Mouse (Mus musculus) liver, postnatal 0 days (tissue): ENCODE results near the gene Calhm1. TPM values are rescaled to one million over a fixed set of nuclear protein-coding genes. Genes with fewer than 3 reads are reported as not detected.

ENCODE experiments used
- ATAC-seq: fragments of 200-750 bp; cut with Nextera tagmentation; 2 replicates; pipeline ENCODE4 v1.8.0; 2017; ENCODE audit warnings: mild to moderate bottlenecking, moderate library complexity
- DNase-seq: peaks from one replicate; pipeline ENCODE4 v3.0.0-alpha.2; 2016
- H3K27ac ChIP-seq: fragments of 300-500 bp; sonication (generic); 2 replicates; pipeline ENCODE4 v1.5.1; 2014; ENCODE audit warnings: antibody characterized with exemption, moderate library complexity, mild to moderate bottlenecking, low read depth
- H3K27me3 ChIP-seq: fragments of 300-500 bp; sonication (generic); 2 replicates; pipeline ENCODE4 v1.6.1; 2014; ENCODE audit warnings: low read length, control low read depth, mixed read lengths; ENCODE audit not compliant: insufficient read depth
- H3K36me3 ChIP-seq: fragments of 300-500 bp; sonication (generic); replicated peaks from 2 replicates; pipeline ENCODE4 v1.6.1; 2014; ENCODE audit warnings: mild to moderate bottlenecking, control low read depth, low read length, moderate library complexity, mixed read lengths; ENCODE audit not compliant: insufficient read depth
- H3K4me1 ChIP-seq: fragments of 300-500 bp; sonication (generic); 2 replicates; pipeline ENCODE4 v1.6.1; 2014; ENCODE audit warnings: antibody characterized with exemption, mild to moderate bottlenecking, control low read depth; ENCODE audit not compliant: insufficient read depth
- H3K4me2 ChIP-seq: fragments of 300-500 bp; sonication (generic); 2 replicates; pipeline ENCODE4 v1.6.1; 2014; ENCODE audit warnings: low read depth, mild to moderate bottlenecking, low read length, moderate library complexity, mixed read lengths
- H3K4me3 ChIP-seq: fragments of 300-500 bp; sonication (generic); 2 replicates; pipeline ENCODE4 v1.5.1; 2014; ENCODE audit warnings: low read depth, low read length
- H3K9ac ChIP-seq: fragments of 300-500 bp; sonication (generic); replicated peaks from 2 replicates; pipeline ENCODE4 v1.6.1; 2014; ENCODE audit warnings: mild to moderate bottlenecking, moderate library complexity
- H3K9me3 ChIP-seq: fragments of 300-500 bp; sonication (generic); 2 replicates; pipeline ENCODE4 v1.6.1; 2016; ENCODE audit warnings: mild to moderate bottlenecking, control low read depth, low read length, mixed read lengths
- CTCF ChIP-seq: sonication (generic); IDR thresholded peaks from 2 replicates; pipeline ENCODE4 v1.5.1; 2016; ENCODE audit warnings: antibody characterized with exemption, low read depth
- EP300 ChIP-seq: IDR thresholded peaks from 2 replicates; pipeline ENCODE4 v1.6.1; 2016; ENCODE audit warnings: antibody characterized with exemption, low read depth, mild to moderate bottlenecking
- WGBS: fragments of 180-500 bp; shearing (Covaris S2); extraction: QIAGEN DNeasy Blood & Tissue Kit; methylation state at CpG from one replicate; pipeline ENCODE4 v1.1.7; 2014; ENCODE audit not compliant: insufficient replicate concordance; 5-methylcytosine and 5-hydroxymethylcytosine counted together
- polyA plus RNA-seq: library from polyadenylated mRNA; unstranded; fragments of >200 nt; fragmentation: Nextera tagmentation; extraction: Ambion mirVana; gene quantifications from 2 replicates; pipeline ENCODE4 v1.2.1, GENCODE M21; 2015

The Calhm1 gene
- not detected in 2 replicates for polyA plus RNA-seq

- no peak for TF ChIP-seq CTCF
- TF ChIP-seq EP300, result no peak
- H3K4me3 ChIP-seq, result no peak within 1 kb of the TSS
- no peaks in the 10 kb centered on the region for H3K4me1 ChIP-seq
- ATAC-seq, result no peak
- H3K27ac ChIP-seq, result no peak within 1 kb of the TSS
- no peaks in the 10 kb centered on the region for H3K36me3 ChIP-seq
- 0 out of 2 replicates have a peak, but pooled peaks cover 3% of the 10 kb centered on the region for H3K27me3 ChIP-seq
- H3K4me2 ChIP-seq, result no peak within 1 kb of the TSS
- H3K9me3 ChIP-seq, result no peaks in the 10 kb centered on the region
- no peak for DNase-seq
- H3K9ac ChIP-seq, result no peak within 1 kb of the TSS
- WGBS, result 83% methylated on average over 6 of the region's 6 CpGs
These were observed at the start of gene Calhm1 for GRCm38 (mm10) chr19:47144154-47144553. Gene Calhm1 (minus strand): TSS chr19:47144254.

- no peak overlapping the region for H3K4me2 ChIP-seq
- no peaks in the 10 kb centered on the region for H3K9me3 ChIP-seq
- ATAC-seq (no peak), DNase-seq (no peak)
- TF ChIP-seq EP300 (no peak), CTCF (no peak)
- no peaks in the 10 kb centered on the region for H3K4me1 ChIP-seq
- H3K9ac ChIP-seq, result no peak overlapping the region
- 86% methylated on average over 5 of the region's 5 CpGs for WGBS
- no peak overlapping the region for H3K27ac ChIP-seq
- H3K36me3 ChIP-seq, result no peaks in the 10 kb centered on the region
- H3K27me3 ChIP-seq, result no peaks in the 10 kb centered on the region
- H3K4me3 ChIP-seq, result no peak overlapping the region
These were observed 48.1 kb upstream of the Calhm1 start for GRCm38 (mm10) chr19:47192158-47192557.

- Histone ChIP-seq H3K27me3 (no peaks in the 10 kb centered on the region), H3K27ac (no peak overlapping the region), H3K4me1 (no peaks in the 10 kb centered on the region), H3K36me3 (no peaks in the 10 kb centered on the region), H3K9me3 (no peaks in the 10 kb centered on the region), H3K4me2 (no peak overlapping the region), H3K4me3 (no peak overlapping the region), H3K9ac (no peak overlapping the region)
- TF ChIP-seq CTCF (no peak), EP300 (no peak)
- DNase-seq, result no peak
- no peak for ATAC-seq
- WGBS, result 66% methylated on average over 11 of the region's 11 CpGs
These were observed 44.6 kb upstream of the Calhm1 start for GRCm38 (mm10) chr19:47188515-47189128.

- ATAC-seq, result no peak
- no peak for DNase-seq
- TF ChIP-seq CTCF, result no peak
- TF ChIP-seq EP300, result no peak
- H3K36me3 ChIP-seq, result no peaks in the 10 kb centered on the region
- no peaks in the 10 kb centered on the region for H3K9me3 ChIP-seq
- WGBS, result 52% methylated on average over 15 of the region's 15 CpGs
- H3K27ac ChIP-seq, result no peak overlapping the region
- H3K9ac ChIP-seq, result no peak overlapping the region
- no peaks in the 10 kb centered on the region for H3K4me1 ChIP-seq
- H3K4me3 ChIP-seq, result no peak overlapping the region
- H3K4me2 ChIP-seq, result no peak overlapping the region
- no peaks in the 10 kb centered on the region for H3K27me3 ChIP-seq
These were observed 42.6 kb upstream of the Calhm1 start for GRCm38 (mm10) chr19:47186514-47187275.

GRCm38 (mm10) chr19:47184736-47185135 is 40.7 kb upstream of the Calhm1 start:
- H3K4me3 ChIP-seq, result no peak overlapping the region
- H3K9ac ChIP-seq, result no peak overlapping the region
- no peak overlapping the region for H3K27ac ChIP-seq
- H3K9me3 ChIP-seq, result no peaks in the 10 kb centered on the region
- peaks cover 12% of the 10 kb centered on the region for H3K27me3 ChIP-seq
- no peaks in the 10 kb centered on the region for H3K36me3 ChIP-seq
- 42% methylated on average over 4 of the region's 4 CpGs for WGBS
- no peak overlapping the region for H3K4me2 ChIP-seq
- no peak for ATAC-seq
- DNase-seq, result no peak
- TF ChIP-seq EP300 (no peak), CTCF (no peak)
- H3K4me1 ChIP-seq, result no peaks in the 10 kb centered on the region

- no peaks in the 10 kb centered on the region for H3K9me3 ChIP-seq
- peaks cover 17% of the 10 kb centered on the region for H3K27me3 ChIP-seq
- H3K9ac ChIP-seq, result no peak overlapping the region
- H3K4me1 ChIP-seq, result no peaks in the 10 kb centered on the region
- H3K27ac ChIP-seq, result no peak overlapping the region
- 63% methylated on average over 8 of the region's 8 CpGs for WGBS
- H3K4me3 ChIP-seq, result no peak overlapping the region
- no peaks in the 10 kb centered on the region for H3K36me3 ChIP-seq
- ATAC-seq (no peak), DNase-seq (no peak)
- no peak for TF ChIP-seq EP300
- no peak for TF ChIP-seq CTCF
- H3K4me2 ChIP-seq, result no peak overlapping the region
These were observed 40.2 kb upstream of the Calhm1 start for GRCm38 (mm10) chr19:47184221-47184620.
